Mouse (Mus musculus) E14TG2a.4 (cell line): ENCODE results near the gene Gm13889.

Experiments used
- CTCF ChIP-seq: conservative IDR thresholded peaks from 2 replicates; pipeline ENCODE4 v1.5.1; 2014; ENCODE audit warnings: low read length
- POU5F1 ChIP-seq: IDR thresholded peaks from 2 replicates; pipeline ENCODE4 v1.6.1; 2014; ENCODE audit warnings: low read length, borderline replicate concordance

DNA sequence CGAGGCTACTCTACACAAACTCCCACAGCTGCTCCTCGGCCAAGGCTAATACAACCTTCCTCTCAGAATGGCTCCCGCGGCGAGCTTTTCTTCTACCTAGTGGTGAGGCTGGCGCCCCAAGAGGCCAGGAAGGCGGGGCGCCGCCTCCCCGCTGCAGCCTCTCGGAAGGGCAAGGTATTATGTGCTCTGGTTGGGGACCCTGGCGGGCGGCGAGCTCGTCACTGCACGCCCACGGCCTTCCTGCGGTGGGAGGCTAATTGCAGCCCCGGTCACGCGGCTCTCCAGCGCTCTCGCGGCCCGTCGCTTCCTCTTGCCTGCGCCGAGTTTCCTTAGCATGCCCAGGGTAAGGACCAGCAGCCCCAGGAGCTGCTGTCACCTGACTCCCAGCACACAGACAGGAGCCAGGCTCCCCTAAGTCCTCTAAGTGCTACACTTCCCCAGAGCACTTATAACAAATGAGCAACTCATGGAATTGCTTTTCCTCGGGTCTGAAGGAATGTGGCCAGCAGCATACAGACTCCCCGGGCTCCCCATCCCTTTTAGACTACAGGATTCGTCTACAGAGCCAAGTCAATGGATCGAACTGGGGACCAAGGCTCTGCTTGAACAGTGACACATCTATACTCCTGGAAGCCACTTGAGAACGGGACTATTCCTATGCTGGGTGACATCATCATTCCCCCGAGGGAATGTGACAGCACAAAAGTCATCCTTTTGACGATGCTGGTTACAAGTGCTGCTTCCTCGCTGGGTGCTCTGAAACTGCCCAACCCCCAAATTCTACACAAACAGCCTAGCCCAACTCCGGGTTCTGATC lies 19.6 kb upstream of the Gm13889 start:
- no peak for TF ChIP-seq CTCF
- TF ChIP-seq POU5F1, result no peak
